Mouse (Mus musculus): Measurements from ENCODE around the gene Vdac1.

- TF ChIP-seq CTCF (IDR thresholded peaks at IDR 0.05; ENCODE audit: low read depth, low read length) (no peak), GATA1 (IDR thresholded peaks at IDR 0.05; ENCODE audit: borderline replicate concordance, low read length) (no peak), TAL1 (conservative IDR thresholded peaks at IDR 0.05; ENCODE audit: low read depth, low read length) (no peak)
These were observed 36.8 kb downstream of the Vdac1 start for GRCm38 (mm10) chr11:52397385-52397987.
